Mouse (Mus musculus) retina, embryonic 14.5 days (tissue): ENCODE measurements around the gene Gm20708.
"Not testable (repeated sequence)": the region's sequence is repeated elsewhere in the genome, so short reads cannot be mapped to it uniquely, and the experiment has no call there.

Experiments used
- DNase-seq: peaks from one replicate; pipeline ENCODE4 v3.0.0-alpha.2; 2015; ENCODE audit warnings: low spot score

Gene Gm20708

DNA sequence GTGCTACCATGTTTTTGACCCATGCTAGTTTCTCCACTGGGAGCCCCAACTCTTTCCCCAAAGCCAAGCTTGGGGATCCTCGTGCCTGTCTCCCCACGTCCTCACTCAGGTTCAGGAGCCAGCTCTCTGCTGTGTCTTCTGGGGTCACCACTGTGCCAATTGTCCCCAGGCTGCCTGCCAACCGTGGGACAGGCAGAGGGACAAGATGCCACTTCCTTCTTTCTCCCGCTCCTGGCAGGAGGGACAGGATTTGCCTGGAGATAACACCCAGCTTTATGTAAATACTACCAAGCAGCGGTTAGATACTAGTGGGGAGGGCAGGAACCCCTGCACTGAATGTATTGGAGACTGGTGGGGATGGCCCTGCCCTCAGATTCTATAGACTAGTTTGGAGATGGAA lies 4.4 kb downstream of the Gm20708 start:
- no peak for DNase-seq

DNA sequence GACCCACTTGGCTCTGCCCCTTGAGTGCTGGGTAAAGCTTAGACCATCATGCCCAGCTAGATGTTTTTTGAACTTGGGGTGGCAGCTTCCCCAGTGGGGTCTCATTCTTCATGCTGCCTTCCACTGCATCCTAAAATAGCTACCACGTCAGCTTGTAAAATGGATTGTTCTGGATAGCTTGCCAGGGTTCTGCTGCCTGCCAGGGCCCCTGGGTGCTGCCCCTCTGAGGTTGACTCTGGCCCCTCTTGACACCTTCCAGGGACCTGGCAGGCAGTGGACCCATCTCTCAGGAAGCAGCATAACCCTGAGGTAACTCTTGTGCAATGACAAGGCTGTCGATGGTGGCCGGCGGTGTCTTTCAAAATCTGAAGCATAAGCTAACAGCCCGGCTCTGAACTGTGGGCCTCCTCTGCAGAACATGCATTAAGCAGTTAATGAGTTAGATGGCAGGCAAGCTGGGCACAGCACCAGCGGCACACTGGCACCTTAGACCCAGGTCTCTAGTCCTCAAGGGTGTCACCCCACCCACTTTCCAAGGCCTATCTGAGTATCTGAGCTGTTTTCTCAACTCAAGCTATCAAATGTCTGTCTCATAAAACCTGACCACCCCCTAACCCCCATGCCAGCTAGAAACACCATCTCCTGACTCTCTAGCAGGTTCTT lies 5.4 kb downstream of the Gm20708 start:
- no peak for DNase-seq

DNA sequence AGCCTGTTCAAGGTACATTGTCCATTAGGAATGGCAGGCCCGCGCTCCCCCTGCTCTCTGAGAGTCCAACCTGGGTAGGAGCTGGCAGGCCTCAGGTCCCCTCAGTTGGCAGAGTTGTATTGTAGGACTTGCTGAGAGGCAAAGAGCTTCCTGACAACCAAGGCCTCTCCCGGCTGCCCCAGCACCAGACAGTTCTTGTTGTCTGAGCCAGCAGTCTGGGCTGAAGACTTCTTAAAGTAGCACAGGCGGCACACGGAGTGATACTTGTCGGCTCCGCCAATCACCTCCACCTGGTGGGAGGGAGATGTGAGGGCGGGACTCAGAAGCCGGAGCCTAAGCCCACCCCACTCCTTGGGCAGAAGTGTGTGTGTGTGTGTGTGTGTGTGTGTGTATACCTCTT lies 6.4 kb downstream of the Gm20708 start:
- DNase-seq: not testable (repeated sequence)

DNA sequence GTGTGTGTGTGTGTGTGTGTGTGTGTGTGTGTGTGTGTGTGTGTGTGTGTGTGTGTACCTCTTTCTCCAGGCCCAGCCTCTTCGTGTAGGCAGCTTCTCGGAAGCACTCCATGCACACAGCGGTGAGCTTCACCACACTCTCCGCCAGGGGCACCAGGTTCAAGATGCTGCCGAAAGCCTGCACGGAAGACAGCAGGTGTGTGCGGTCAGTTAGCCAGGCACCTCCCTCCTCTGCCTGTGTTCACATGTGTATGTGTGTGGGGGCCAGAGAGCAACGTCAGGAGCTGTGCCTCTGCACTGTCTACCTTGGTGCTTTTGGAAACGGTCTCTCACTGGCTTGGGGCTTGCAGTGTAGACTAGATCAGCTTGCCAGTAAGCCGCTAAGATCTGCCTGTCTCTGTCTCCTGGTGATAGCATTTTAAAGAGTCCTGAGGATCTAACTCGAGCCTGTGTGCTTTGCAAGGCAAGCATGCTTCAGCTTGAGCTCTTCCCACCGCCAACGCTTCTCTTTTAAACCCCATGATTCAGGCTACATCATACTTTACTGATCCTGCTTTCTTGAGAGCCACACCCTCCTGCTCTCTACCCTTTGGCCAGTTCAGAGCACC lies 7.0 kb downstream of the Gm20708 start:
- no peak for DNase-seq

DNA sequence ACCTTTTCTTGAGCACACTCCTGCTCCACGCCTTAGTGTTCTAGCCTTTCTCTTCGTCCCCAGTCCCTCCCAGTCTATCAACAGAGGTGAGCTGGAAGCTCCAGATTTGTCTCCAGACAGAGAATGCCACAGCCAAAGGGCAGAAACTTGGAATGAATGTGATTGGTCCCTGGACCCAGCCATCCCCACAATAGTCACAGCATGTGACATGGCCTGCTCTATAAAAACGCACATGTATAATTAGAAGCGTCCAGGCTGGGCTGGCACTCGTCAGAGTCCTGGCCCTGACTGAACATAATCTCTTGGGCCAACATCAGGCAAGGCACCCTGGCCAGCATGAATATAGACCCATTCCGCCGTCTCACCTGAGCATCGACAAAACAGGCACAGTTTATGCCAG lies 9.6 kb downstream of the Gm20708 start:
- DNase-seq: no peak

DNA sequence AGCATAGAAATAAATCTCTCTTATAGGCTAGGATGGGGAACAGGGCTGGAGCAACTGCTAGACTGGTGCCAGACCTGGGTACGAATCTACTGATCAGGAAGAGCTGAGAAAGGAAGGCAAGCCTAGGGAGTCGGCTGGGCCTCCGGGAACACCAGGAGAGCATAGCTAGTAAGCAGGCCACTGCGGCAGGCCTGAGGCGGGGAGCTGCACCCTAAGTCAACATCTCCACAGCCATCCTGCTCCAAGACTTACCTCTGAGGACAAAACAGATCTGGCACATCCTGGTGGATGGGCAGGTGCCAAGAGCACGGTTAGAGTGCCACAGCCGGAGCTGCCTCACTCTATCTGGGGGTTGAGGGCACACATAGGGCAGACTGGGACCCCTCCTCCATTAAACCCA lies 10.7 kb downstream of the Gm20708 start:
- DNase-seq: no peak

DNA sequence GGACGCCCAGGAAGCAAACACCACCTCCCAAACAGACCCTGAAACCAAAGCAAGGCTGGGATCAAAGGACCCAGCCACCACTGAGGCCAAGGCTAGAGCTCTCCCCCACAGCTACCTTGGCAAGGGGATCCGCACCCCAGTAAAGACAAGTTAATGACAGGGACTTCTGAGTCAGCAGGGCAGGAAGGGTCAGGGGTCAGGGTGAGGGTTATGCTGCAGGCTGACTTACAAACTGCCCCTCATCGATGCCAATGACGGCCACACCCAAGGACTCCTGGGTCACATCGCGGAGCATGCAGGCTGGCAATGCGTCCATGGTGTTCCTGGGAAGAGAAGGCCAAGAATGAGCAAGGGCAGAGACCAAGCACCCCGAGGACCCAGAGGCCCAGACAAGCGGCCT lies 12.4 kb downstream of the Gm20708 start:
- DNase-seq: no peak

DNA sequence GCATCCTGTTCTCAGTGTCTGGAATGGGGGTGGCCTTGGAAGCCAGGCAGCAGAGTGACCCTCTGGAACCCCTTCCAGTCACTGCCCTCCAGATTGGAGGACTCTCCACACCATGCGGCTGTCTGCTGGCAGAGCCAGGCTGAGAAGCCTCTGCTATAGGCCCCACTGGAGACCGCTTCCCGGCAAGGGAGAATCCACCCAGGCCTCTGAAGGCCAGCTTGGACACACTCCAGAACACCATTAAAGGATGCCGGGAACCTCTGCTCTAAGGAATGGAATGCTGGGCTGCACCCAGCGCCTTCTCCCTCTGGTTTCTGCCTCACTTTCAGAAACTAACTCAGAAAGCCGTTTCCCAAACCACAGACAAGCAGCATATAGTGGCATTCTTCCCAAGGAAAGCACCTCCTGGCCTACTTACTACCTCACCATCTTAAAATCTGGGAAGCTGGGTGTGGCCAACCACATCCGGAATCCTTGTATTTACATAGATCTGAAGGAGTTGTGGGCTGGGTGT lies 13.3 kb downstream of the Gm20708 start:
- DNase-seq: no peak

DNA sequence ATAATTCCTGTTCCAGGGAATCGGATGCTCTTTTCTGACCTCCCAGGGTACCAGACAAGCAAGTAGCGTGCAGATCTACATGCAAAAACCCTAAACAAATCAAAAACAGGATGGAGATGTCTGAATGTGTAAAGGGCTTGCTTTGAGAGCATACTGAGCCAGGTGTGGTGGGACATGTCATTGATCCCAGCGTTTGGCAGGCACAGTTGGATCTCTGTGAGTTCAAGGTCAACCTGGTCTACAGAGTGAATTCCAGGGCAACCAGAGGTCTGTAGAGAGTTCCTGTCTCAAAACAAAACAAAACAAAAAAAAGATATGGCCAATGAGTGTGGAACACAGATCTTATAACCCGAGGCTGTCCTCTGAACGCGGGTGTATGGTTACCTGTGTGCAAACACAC lies 13.9 kb downstream of the Gm20708 start:
- no peak for DNase-seq

DNA sequence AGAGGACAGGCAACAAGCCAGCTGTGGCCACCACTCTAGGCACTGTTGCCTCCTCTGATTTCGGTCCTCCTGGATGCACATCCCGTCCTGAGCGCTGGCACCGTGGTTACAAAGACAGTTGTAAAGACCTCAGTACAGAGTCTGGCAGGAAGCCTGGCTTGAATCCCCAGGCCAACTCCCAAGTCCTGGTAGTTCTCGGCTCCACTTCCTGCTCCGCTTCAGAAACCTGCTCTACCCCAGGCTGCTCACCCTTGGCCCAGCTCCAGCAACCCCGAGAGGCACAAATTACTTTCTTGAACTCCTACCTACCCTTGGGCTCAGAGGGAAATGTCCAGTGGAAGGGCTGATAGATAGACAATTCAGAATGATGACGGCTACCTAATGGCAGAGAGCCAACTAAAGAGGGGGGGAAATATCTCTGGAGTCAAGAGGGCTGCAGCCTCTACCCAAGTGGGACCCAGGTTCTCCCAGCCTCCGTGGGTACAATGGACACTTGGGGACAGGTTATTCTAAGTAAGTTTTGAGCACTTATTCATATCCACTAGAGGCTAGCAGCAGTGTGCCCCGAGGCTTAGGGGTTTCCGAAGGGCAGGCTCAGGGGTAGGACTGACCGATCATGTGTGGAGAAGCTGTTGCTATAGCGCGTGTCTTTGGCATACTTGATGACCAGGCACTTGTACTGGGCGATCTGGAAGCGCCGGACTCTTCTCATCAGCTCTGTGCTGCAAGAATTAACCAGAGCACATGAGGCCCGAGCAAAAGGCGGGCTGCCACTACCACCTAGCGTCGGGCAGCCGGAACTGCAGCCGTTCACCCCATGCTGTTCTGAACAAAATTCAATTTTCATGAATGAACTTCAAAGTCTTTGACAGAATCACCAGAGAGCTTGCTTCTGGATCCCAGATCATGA lies 14.8 kb downstream of the Gm20708 start:
- DNase-seq: peak; percentile 92

DNA sequence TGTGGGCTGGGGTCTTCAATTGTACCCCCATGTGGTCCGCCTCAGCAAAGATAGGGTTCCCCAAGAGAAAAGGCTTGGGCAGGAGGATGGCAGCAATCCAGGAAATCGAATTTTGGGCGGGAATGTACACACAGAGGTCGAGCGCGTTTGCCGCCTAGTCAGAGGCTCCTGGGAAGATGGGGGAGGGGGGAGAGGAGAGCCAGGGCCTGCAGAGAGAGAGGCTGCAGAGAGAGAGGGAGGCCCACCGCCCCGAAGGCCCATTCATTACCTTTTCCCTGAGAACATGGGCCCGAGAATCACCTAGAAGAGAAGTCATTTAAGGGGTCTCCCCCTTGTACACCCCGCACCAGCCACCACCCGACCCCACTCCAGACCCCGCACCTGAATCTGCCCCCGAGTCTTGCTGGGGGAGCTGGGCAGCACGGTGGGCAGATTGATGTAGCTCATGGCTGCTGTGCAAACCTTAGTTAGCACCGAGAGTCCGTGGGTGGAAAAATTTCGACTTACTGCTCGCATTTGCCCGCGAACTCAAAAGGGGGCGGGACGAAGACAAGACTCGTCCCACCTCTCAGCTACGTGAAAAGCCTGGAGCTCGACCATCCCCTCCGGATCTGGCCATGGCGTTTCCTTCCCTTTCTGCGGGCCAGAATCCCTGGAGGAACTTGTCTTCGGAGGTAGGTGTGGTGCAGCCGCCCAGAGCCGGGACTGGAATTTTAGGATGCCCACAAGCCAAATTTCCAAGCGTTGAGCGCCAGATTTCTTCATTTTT lies 16.0 kb downstream of the Gm20708 start, which contains the start of the genes Afmid and Tk1:
Gene Afmid (plus strand): TSS at position 592 of the 769 bp plus-strand sequence.
Gene Tk1 (minus strand): TSS at position 760 of the 769 bp plus-strand sequence.
- peak; percentile 83 for DNase-seq

DNA sequence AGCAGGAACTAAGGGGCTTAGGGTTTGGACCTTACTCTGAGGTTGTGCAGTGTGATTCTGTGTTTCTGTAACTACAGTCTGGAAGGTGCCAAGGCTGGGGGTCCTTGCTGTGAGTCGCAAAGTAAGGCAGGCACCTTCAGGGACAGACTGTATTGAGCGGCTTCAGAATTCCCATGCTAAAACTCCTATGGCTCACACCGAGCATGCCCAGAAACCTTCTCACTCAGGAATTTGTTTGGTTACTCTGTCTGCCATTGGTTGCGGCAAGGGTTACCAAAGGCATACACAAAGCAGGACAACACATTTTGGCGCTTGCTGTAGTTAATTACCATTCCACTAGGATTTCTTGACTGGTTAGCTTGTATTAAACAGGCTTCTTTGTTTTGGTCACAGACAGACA lies 16.7 kb downstream of the Gm20708 start:
- DNase-seq: peak; percentile 57

DNA sequence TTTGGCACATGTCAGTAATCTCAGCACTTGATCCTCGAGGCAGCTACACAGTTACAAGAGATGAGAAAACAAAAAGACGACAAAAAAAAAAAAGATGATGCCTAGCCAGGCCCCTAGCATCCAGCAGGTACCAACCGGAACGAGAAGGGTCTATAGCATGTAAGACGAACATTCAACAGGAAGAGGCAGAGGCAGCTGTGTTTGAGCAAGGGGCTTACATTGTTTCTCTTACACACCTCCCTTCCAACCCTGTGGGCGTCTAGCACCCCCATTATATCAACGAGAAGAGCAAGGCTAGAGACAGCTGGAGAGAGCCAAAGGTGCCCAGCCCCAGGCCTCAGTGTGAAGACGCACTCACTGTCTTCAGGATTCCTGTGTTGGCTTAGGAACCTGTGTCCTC lies 17.4 kb downstream of the Gm20708 start:
- DNase-seq: no peak

DNA sequence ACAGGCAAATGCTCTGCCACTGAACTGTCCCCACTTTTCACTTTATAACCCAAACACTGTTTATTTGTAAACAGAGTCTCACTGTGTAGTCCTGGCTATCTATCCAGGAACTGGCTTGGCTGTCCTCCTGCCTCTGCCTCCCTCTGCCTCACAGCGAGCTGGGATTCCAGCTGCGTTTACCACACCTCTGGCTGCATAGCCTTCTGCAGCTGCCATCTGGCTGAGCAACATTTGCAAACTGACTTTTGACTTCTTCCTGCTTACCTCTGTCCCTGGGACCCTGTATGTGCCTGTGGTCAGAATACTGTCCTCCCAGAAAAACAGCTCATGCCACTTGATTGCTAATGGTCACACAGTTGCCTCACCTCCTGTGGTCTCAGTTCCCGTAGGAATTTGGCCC lies 17.9 kb downstream of the Gm20708 start:
- no peak for DNase-seq

DNA sequence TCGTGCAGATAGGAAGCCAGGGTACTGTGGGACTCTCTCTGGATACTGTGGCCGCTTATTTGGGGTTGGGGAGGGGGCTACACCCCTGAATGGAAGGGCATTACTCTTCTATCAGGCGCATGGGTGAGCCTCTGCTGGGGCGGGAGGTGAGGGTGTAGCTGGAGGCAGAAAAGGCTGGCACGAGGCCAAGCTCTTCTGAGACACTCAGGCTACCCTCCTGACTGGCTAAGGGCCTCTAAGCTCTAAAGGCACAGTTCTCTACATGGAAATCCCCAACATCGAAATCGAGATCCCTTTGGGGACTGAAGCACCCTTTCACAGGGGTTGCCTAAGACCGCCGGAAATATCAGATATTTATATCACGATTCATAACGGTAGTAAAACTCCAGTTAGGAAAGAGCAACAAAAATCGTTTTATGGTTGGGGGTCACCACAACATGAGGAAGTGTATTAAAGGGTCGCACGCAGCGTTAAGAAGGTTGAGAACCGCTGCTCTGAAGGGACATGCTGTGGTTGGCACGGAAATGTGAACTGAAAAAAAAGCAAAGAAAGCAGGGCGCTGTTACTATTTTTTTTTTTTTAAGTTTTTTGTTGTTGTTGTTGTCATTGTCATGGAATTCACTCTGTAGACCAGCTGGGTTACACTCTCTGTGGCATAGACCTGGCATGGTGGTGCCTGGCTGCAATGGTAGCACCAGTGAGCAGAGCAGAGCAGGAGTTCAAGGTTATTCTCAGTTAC lies 18.9 kb downstream of the Gm20708 start:
- no peak for DNase-seq

DNA sequence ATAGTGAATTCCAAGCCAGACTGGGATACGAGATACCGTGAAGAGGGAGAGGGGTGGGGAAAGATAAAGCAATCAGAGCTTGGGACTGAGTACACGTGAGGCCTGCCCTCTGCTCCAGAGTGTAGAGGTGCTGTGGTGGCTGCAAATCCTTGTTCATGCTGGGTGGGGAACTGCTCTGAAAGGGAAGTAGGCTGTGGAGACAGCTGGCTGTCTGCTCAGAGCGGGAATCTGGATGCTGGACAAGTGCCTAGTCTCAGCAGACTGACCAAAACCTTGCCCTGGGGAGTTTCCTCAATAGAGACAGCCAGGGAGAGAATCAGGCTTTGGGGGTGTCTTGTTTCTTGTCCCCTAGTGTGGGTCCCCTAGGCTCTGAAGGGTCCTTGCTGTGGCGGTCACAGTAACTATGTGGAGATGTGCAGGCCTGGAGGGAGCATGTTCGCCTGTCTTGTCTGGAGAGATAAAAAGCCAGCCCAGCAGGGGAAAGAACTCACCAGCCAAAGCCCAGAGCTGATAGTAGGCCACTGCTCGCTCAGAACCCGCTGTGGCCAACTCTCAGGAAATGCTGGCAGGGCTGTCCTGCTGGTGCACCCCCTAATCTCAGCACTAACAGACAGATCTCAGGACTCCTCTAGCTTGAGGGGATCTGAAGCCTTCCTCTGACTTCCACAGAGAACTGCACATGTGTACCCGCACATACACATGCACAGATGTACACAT lies 19.6 kb downstream of the Gm20708 start:
- DNase-seq: no peak

DNA sequence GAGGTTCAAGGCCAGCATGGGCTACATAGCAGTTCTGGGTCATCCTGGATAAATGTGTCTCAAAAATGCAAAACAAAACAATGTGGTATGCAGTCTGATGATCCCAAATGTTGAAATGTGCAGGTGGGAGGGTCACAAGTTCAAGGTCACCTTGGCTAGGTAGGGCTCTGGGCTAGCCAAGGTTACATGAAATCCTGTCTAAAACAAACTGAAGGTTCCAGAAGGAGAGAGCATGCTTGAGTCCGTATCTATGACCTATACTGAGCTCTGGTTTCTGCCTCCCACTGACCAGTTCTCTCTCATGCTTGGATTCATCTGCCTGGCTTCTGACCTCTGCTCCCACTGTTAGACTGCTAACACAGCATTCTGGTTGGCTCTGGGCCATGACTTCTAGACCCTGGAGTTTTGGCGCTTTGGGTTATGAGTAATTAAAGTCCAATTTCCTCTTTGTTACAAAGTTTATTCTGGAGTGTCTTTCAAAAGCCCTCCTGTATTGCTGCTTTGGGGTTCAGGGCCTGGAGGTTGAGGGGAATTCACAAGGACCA lies 20.3 kb downstream of the Gm20708 start:
- no peak for DNase-seq

DNA sequence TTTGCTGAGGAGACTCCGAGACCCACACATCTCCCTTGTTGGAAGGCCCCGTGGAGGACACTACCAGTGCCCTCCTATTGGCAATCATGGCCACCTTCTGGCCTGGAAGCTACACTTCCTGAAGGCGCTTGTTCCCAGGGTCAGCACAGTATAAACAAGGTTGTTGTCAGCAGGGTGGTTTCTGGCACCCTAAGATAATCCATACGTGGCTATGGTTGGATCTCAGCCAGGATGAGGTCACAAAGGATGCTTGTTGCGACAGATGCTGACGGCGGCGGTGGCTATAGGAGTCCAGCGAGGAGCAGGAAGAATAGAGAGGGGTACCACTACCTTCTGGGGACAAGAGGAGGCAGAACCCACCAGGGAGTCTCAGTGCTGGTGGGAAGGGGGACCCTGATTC lies 20.9 kb downstream of the Gm20708 start:
- DNase-seq: no peak

DNA sequence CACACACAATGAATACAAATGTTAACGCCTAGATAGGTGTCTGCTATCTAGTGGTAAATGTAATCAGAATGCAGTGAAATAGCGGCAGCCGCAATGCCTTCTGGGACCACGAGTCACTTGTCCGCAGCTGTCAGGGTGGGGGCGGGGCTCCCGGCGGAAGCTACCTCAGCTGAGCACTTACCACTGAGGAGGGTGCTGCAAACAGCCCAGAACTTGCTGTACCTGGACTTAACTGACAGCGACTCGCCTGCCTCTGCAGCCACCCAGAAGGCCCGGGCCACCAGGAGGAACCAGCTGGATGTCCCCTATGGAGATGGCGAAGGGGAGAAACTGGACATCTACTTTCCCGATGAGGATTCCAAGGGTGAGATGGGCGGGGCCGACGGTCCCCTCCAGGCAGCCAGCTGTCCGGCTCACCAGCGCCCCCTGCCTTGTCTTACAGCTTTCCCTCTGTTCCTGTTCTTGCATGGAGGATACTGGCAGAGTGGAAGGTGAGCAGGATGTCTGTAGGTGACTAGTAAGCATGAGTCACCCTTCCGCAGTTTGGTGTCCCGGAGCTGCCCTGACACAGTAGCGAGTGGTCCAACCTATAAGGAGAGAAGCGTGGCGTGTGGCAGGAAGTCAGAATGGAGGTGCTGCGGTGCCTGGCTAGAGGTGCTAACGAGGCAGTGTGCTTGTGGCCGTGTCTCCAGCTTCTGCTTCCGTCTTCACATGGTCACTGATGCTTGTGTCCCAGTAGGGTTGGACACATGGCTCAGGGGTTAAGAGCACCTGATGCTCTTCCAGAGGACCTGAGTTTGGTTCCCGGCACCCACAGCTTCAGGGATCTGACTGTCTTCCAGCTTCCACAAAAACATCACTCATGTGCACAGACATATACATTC lies 22.9 kb downstream of the Gm20708 start:
- DNase-seq: peak; percentile 87
